Mouse (Mus musculus): ENCODE results near the gene Tfr2.

- TF ChIP-seq CTCF (IDR thresholded peaks at IDR 0.05; ENCODE audit: extremely low read depth, insufficient read depth, low read length): no peak
- TF ChIP-seq POLR2A (IDR thresholded peaks at IDR 0.05; ENCODE audit: extremely low read depth, insufficient read depth, low read length): no peak
Measured at GRCm38 (mm10) chr5:137532131-137532807, 37.4 kb upstream of the Tfr2 start.
